Mouse (Mus musculus): ENCODE results near the gene Pfn5.
"Not testable (repeated sequence)": the region's sequence is repeated elsewhere in the genome, so short reads cannot be mapped to it uniquely, and the experiment has no call there.

Gene Pfn5

DNA sequence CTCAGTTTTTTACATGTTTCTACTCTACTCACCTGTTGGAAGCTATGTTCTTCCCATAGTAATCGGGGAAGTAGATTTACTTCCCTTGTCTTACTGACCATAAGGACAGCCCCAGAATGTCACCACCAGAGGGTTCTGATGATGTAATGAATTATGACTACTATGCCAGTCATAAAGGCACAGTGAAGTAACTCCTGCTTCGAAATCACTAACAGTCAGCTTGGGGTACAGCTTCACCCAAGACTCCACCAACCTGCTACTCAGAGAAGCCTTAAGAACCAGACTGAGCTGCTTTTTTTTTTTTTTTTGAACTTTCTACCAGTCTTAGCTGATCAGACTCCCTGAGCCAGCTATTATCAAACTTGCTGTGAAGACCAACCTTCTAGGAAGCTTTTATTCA, at the start of gene Pfn5, which contains the start of gene Asb12:
Gene Pfn5, plus strand, starts transcription at position 218 of the 400 bp plus-strand sequence.
Gene Asb12, minus strand, starts transcription at position 101 of the 400 bp plus-strand sequence.
- no peak for DNase-seq (ENCODE audit: low spot score in 2 of 2)

DNA sequence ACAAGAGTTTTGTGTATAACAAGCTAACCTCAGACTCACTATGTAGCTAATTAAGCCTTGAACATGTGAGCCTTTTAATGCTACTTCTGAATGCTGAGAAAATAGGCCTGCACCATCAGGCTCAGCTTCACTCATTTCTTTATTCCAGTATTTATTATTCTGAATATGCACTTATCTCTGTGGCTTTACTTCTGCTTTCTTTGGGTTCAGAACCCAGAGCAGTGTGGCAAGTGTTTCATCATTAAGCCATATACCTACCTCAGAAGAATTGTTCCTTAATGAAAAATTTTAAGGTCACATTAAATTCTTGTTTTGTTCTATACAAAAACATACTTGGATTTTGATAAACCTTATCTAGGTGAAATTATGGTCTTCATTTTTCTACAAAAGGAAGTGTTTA, 34.0 kb upstream of the Pfn5 start:
- DNase-seq (ENCODE audit: low spot score in 2 of 2), result no peak

DNA sequence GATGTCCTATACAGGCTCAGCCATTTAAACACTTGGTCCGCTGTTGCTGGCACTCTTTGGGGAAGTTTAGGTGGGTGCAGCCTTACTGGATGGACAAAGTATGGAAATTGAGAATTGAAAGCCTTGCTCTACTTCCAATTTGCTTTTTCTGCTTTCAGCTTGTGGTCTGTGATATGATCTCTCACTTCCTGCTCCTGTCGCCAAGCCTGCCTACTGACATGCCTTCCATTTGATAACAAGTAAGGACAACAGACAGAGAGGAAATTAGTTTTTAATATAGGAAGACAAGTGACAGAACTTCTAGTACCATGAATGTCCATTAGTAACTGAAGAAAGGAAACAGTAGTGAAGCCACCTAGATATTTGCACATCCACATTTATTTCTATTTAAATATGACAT, 32.7 kb upstream of the Pfn5 start:
- DNase-seq (ENCODE audit: low spot score in 2 of 2), result no peak

DNA sequence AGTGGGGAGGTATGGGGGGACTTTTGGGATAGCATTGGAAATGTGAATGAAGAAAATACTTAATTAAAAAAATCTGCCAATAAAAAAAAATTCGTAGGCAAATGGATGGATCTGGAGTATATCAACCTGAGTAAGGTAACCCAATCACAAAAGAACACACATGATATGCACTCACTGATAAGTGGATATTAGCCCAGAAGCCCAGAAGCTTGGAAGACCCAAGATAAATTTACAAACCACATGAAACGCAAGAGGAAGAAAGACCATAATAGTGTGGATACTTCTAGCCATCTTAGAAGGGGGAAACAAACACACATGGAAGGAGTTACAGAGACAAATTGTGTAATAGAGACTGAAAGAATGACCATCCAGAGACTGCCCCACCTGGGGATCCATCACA, 22.4 kb upstream of the Pfn5 start:
- not testable (repeated sequence) for DNase-seq (ENCODE audit: low spot score in 2 of 2)

DNA sequence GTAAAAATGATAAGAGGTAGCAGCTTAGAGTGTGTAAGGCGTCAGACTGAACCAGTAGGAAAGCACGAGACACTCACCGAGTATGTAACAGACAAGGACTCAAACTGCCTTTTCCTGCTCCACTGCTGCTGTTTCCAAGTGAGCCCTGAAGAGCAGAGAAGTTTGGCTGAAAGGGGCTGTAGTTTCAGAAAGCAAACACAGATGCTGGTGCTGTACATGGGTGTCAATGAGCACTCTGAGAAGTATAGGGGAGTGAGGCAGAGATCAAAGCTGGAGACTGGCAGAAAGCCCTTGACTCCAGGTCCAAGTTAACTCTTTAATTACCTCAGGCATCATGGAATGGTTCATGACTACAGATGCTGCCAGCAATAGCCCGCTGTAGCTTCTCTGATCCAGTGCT, 3.6 kb upstream of the Pfn5 start:
- DNase-seq (ENCODE audit: low spot score in 2 of 2), result no peak

DNA sequence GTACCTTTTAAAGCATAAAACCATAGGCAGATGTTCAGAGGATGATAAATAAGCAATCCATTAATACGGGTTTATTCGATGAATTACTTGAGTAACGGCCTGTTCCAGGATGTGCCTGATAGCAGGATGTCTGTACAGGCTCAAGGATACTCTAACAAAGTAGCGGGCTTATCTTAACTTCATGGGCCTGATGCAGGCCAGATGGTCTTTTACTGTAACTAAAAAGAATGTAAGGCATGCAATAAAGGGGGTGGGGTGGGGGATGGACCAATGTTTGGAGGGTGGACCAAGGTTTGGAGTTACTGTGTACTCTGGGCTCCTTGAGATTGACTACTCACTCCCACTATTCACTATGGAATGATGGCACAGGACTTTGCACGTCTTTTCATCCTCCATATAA, 42.7 kb downstream of the Pfn5 start:
- no peak for DNase-seq (ENCODE audit: low spot score in 2 of 2)
